Mouse (Mus musculus): Measurements from ENCODE around the gene Gm12800.
"Not testable (repeated sequence)": the region's sequence is repeated elsewhere in the genome, so short reads cannot be mapped to it uniquely, and the experiment has no call there.

Gm12800 gene

DNA sequence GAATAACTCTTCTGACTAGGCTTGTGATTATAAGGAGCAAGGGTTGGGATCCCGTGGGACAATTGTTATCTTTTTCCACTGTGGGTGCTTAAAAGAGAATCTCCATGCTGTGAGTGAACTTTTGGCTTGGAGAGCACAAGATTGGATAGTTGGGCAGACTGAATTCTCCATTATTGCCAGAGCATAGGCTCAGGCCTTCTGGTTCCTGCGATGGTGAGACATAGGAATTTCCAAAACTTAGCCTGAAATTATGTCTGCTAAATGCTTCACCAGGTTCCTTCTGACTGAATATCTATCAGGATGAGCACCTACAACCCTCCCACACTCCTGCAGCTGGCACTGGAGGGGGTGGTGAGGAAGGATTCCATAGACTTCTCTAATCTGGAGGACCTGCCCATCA is at the start of gene Gm12800:
Gene Gm12800 (plus strand): TSS at position 301 of the 400 bp plus-strand sequence.
- DNase-seq (ENCODE audit: low read depth, low spot score), result not testable (repeated sequence)

DNA sequence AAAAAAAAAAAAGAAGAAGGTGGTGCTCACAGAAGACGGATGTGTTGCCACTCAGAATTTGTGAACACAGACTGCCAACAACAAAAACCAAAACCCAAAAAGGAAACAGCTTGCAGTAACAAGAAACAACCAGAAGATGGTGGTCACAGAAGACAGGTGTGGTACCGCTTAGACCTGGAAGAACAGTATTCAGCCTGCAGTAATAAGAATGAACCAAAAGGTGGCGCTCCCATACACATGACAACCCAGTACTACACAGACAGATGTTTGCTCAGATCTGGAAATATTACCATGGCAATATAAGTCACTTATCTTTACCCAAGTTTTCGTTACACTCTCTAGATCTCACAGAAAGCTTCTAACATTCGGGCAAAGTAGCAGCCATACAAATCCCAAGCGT is 48.0 kb upstream of the Gm12800 start:
- DNase-seq (ENCODE audit: low read depth, low spot score), result peak; percentile 27

DNA sequence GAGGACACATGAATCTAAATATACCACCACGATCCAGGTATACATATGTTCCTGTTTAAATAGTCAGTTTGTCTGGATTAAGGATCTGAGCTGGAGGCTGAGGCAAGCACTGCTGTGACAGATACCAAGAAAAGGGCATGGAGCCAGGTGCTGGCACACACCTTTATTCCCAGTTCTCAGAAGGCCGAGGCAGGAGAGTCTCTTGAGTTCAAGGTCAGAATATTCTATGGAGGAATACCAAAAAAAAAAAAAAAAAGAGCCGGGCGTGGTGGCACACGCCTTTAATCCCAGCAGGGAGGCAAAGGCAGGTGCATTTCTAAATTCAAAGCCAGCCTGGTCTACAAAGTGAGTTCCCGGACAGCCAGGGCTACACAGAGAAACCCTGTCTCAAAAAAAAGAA is 46.6 kb upstream of the Gm12800 start:
- DNase-seq (ENCODE audit: low read depth, low spot score), result no peak

DNA sequence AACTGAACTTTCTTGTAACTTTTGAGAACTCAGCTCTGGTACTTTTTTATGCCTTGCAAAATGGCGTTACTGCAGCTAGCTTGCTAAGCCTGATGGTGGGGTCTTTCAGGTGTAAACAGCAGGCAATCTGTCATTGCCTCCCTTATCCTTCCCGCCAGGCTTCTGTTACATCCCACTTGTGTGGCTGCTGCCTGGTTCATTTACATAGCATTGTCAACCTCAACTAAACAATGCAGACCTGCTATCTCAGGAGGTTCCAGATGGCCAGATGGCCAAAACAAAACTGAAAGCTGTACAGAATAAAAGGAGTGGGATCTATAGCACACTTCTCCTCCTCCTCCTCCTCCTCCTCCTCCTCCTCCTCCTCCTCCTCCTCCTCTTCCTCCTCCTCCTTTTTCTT is 36.9 kb upstream of the Gm12800 start:
- not testable (repeated sequence) for DNase-seq (ENCODE audit: low read depth, low spot score)

DNA sequence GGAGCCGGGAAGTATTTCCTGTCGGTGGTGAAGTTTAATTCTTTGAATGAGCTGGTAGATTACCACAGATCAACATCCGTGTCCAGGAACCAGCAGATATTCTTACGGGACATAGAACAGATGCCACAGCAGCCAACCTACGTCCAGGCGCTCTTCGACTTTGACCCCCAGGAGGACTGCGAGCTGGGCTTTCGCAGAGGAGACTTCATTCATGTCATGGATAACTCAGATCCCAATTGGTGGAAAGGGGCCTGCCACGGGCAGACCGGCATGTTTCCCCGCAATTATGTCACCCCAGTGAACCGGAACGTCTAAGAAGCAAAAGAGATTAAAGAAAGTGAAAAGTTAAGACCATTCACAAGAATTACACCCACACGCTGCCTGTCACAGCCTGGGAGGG is 33.2 kb upstream of the Gm12800 start:
- not testable (repeated sequence) for DNase-seq (ENCODE audit: low read depth, low spot score)

DNA sequence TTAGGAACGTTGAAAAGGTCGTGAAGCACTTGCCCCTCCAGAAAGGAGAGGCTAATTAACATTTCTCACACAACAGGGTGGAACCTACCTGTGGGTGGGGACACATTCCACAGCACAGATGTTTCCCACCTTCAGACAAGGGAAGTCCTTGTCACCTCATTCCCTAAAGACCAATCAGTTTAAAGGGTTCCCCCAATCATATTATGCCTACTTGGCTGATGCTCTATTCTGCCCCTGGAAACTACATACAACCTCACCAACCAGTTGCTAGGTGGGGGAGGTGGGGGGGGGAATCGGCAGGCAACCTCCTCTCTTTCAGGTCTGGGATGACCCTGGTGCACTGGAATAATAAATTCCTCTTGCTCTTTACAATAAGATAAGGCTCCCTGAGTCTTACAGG is 25.3 kb upstream of the Gm12800 start:
- DNase-seq (ENCODE audit: low read depth, low spot score), result no peak

DNA sequence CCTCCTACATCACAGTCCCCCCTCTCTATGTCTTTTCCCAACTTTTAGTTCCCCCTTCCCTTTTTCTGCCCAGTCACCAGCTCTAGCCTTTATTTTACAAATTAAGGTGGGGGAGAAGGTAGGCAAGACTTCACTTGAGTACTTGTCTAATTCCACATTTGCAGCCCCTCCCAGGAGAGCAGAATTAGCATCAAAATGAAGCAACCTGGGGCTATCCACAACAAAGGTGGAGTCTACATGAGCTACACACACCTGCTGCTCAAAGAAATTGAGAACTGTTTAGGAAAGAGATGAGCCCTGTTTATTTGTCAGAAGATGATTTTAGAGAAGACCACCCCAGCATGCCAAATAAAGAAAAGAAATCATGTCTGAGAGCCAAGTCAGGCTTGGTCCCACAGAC is 19.5 kb upstream of the Gm12800 start:
- no peak for DNase-seq (ENCODE audit: low read depth, low spot score)

DNA sequence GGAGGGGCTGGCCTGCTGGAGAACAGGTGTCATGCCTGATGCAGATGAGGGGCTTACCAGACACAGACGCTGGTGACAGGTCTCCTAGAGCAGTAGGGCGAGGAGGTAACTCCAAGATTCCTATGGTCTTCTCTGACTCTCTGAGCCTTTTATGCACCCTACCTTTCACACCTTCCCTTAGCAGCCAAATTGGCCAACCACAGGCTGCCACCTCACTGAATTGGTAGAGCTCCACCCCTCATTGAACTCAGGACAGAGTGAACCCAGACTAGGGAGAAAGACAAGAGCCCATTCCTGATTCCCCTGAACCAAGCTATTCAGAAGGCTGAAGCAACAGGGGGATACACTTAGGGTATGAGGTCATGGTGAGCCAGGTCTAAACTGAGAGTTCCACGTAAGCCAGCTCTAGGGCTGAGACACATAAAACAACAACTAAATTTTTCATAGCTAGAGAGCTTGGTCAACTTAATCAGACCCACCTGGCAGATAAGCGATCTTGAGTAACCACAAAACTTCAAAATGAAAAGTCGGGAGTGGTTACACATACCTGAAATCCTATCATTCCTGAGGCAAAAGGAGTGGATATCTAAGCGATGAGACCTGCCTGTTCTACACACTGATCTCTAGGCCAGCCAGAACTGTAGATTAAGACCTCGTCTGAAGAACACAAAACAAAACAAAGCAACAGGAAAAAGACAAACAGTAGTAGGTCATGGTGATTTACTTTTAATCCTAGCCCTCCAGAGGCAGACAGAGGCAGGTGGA is 15.1 kb upstream of the Gm12800 start, which contains the start of gene C130073F10Rik:
Gene C130073F10Rik (minus strand): TSS at position 134 of the 765 bp plus-strand sequence.
- no peak for DNase-seq (ENCODE audit: low read depth, low spot score)

DNA sequence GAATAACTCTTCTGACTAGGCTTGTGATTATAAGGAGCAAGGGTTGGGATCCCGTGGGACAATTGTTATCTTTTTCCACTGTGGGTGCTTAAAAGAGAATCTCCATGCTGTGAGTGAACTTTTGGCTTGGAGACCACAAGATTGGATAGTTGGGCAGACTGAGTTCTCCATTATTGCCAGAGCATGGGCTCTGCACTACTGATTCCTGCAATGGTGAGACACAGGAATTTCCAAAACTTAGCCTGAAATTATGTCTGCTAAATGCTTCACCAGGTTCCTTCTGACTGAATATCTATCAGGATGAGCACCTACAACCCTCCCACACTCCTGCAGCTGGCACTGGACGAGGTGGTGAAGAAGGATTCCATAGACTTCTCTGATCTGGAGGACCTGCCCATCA is 31.2 kb downstream of the Gm12800 start, which contains the start of gene Gm12794:
Gene Gm12794 (plus strand): TSS at position 301 of the 400 bp plus-strand sequence.
- not testable (repeated sequence) for DNase-seq (ENCODE audit: low read depth, low spot score)

Data from embryo, embryonic 11.5 days (tissue).